Mouse (Mus musculus): ENCODE results near the gene Lime1. TPM values are rescaled to one million over a fixed set of nuclear protein-coding genes. Genes with fewer than 3 reads are reported as not detected.

The Lime1 gene
- total RNA-seq, 2 experiments from 2014 or later: 7.0 to 7.4 TPM

Other genes with a start within 250 kb of the Lime1 start
- under 1 TPM in 1 of 2 experiments, not detected in 1; 0.22 TPM for gene Kcnq2, start 244.8 kb upstream of the Lime1 start, total RNA-seq (2021)
- gene Eef1a2, start 223.1 kb upstream of the Lime1 start, total RNA-seq (2021): 1,000 to 10,000 TPM; 1,438 to 1,541 TPM
- 10 to 100 TPM; 52.0 to 55.5 TPM for gene Ppdpf, start 192.8 kb upstream of the Lime1 start, total RNA-seq (2021)
- gene Ptk6, start 177.3 kb upstream of the Lime1 start, total RNA-seq (2021): not detected
- gene Srms, start 166.9 kb upstream of the Lime1 start, total RNA-seq (2021): under 1 TPM; 0.25 to 0.42 TPM
- gene Fndc11, start 160.1 kb upstream of the Lime1 start, total RNA-seq (2021): not detected
- gene Helz2, start 138.1 kb upstream of the Lime1 start, total RNA-seq (2021): 1 to 10 TPM; 8.4 to 9.5 TPM
- 10 to 100 TPM in 1 of 2 experiments, 1 to 10 TPM in 1; 8.5 to 10.5 TPM for gene Gmeb2, start 92.0 kb upstream of the Lime1 start, total RNA-seq (2021)
- gene Stmn3, start 65.6 kb upstream of the Lime1 start, total RNA-seq (2021): under 1 TPM; 0.45 to 0.52 TPM
- gene Rtel1, start 60.3 kb upstream of the Lime1 start, total RNA-seq (2021): 10 to 100 TPM; 13.2 to 13.4 TPM
- 10 to 100 TPM; 18.3 to 21.2 TPM for gene Zgpat, start 15.2 kb upstream of the Lime1 start, total RNA-seq (2021)
- 10 to 100 TPM; 54.3 to 54.9 TPM for gene Arfrp1, start 14.7 kb upstream of the Lime1 start, total RNA-seq (2021)
- 10 to 100 TPM; 10.1 to 14.2 TPM for gene Zbtb46, start 79.3 kb downstream of the Lime1 start, total RNA-seq (2021)
- gene Abhd16b, start 113.1 kb downstream of the Lime1 start, total RNA-seq (2021): not detected
- 10 to 100 TPM; 59.7 to 66.0 TPM for gene Tpd52l2, start 117.1 kb downstream of the Lime1 start, total RNA-seq (2021)
- gene Dnajc5, start 140.4 kb downstream of the Lime1 start, total RNA-seq (2021): 10 to 100 TPM; 65.4 to 67.8 TPM
- gene Uckl1, start 204.8 kb downstream of the Lime1 start, total RNA-seq (2021): 10 to 100 TPM; 39.0 to 46.7 TPM
- 10 to 100 TPM; 29.2 to 32.7 TPM for gene Prpf6, start 211.8 kb downstream of the Lime1 start, total RNA-seq (2021)
- gene Zfp512b, start 212.7 kb downstream of the Lime1 start, total RNA-seq (2021): 10 to 100 TPM; 18.3 to 18.7 TPM
- gene Samd10, start 219.1 kb downstream of the Lime1 start, total RNA-seq (2021): 1 to 10 TPM; 1.2 to 1.4 TPM